ENCODE assay signal across 8 mouse cellular contexts in genomic region chr10:127290930-127291880, GRCm38 (mm10). TPM values are rescaled to one million over a fixed set of nuclear protein-coding genes. Genes with fewer than 3 reads are reported as not detected.
DNase-seq lines count a peak whose midpoint lies in the region; ATAC-seq and TF ChIP-seq lines count a peak whose summit lies in the region.

No protein-coding gene starts in this region.

- peak overlapping the region; percentile 92 for H3K4me2 ChIP-seq in hindbrain, embryonic 14.5 days (replicated peaks)
- peak overlapping the region; percentile 95 for H3K4me2 ChIP-seq in liver, embryonic 12.5 days
- H3K4me2 ChIP-seq in midbrain, postnatal 0 days (ENCODE audit: low read depth, low read length, poor library complexity, severe bottlenecking), result peak overlapping the region; percentile 80

- no peaks in the 10 kb centered on the region for H3K9me3 ChIP-seq in hindbrain, embryonic 14.5 days (ENCODE audit: control insufficient read depth, low read length)
- H3K9me3 ChIP-seq in liver, embryonic 12.5 days (replicated peaks), result no peaks in the 10 kb centered on the region
- H3K9me3 ChIP-seq in midbrain, postnatal 0 days (ENCODE audit: low read length), result no peaks in the 10 kb centered on the region

- peak overlapping the region; percentile 97 for H3K27ac ChIP-seq in hindbrain, embryonic 14.5 days
- H3K27ac ChIP-seq in liver, embryonic 12.5 days, result peak overlapping the region; percentile 98
- H3K27ac ChIP-seq in midbrain, postnatal 0 days (ENCODE audit: low read depth, low read length), result peak overlapping the region; percentile 95

- 2% methylated on average over 19 of the region's 19 CpGs for WGBS in hindbrain, embryonic 14.5 days
- 2% methylated on average over 19 of the region's 19 CpGs for WGBS in liver, embryonic 12.5 days (ENCODE audit: insufficient replicate concordance)
- WGBS in midbrain, postnatal 0 days, result 2% methylated on average over 19 of the region's 19 CpGs

- H3K9ac ChIP-seq in hindbrain, embryonic 14.5 days, result peak overlapping the region; percentile 63
- peak overlapping the region; percentile 87 for H3K9ac ChIP-seq in liver, embryonic 12.5 days
- peak overlapping the region; percentile 65 for H3K9ac ChIP-seq in midbrain, postnatal 0 days (replicated peaks; ENCODE audit: low read length, poor library complexity, severe bottlenecking)

- H3K4me3 ChIP-seq in hindbrain, embryonic 14.5 days (replicated peaks; ENCODE audit: low read length), result peak overlapping the region; percentile 78
- H3K4me3 ChIP-seq in liver, embryonic 12.5 days, result peak overlapping the region; percentile 80
- H3K4me3 ChIP-seq in midbrain, postnatal 0 days (ENCODE audit: low read depth, low read length), result peak overlapping the region; percentile 68

- peaks cover 44% of the 10 kb centered on the region for H3K4me1 ChIP-seq in hindbrain, embryonic 14.5 days (replicated peaks; ENCODE audit: control insufficient read depth, insufficient read depth, low read length)
- peaks cover 64% of the 10 kb centered on the region for H3K4me1 ChIP-seq in liver, embryonic 12.5 days
- peaks cover 17% of the 10 kb centered on the region for H3K4me1 ChIP-seq in midbrain, postnatal 0 days (ENCODE audit: insufficient read depth, low read length)

- TF ChIP-seq CTCF in midbrain, postnatal 0 days (IDR thresholded peaks at IDR 0.05), result no peak

- peak; percentile 44 for ATAC-seq in hindbrain, embryonic 14.5 days (ENCODE audit: low FRiP score)
- peak; percentile 38 for ATAC-seq in liver, embryonic 12.5 days
- ATAC-seq in midbrain, postnatal 0 days (ENCODE audit: low FRiP score), result peak; percentile 25

- peak; percentile 78 for DNase-seq in embryo, embryonic 10 days (ENCODE audit: low spot score)
- no peak for DNase-seq in embryo, embryonic 9.5 days (ENCODE audit: extremely low spot score)
- DNase-seq in adrenal gland, postnatal 14 days, result peak; percentile 78
- DNase-seq in fibroblast of lung, adult 2 months (ENCODE audit: low read depth), result peak; percentile 30
- DNase-seq in hindbrain, embryonic 14.5 days (ENCODE audit: low spot score), result peak; percentile 34
- DNase-seq in midbrain, postnatal 0 days (ENCODE audit: low spot score), result peak; percentile 53
- DNase-seq in thymus, postnatal 0 days (ENCODE audit: low spot score), result peak; percentile 62

- H3K36me3 ChIP-seq in hindbrain, embryonic 14.5 days (replicated peaks; ENCODE audit: control insufficient read depth, insufficient read depth), result peaks cover 41% of the 10 kb centered on the region
- peaks cover 57% of the 10 kb centered on the region for H3K36me3 ChIP-seq in liver, embryonic 12.5 days
- peaks cover 26% of the 10 kb centered on the region for H3K36me3 ChIP-seq in midbrain, postnatal 0 days (ENCODE audit: insufficient read depth, low read length)

- no peaks in the 10 kb centered on the region for H3K27me3 ChIP-seq in hindbrain, embryonic 14.5 days (ENCODE audit: control insufficient read depth, insufficient read depth, low read length)
- H3K27me3 ChIP-seq in liver, embryonic 12.5 days (replicated peaks), result no peaks in the 10 kb centered on the region
- no peaks in the 10 kb centered on the region for H3K27me3 ChIP-seq in midbrain, postnatal 0 days (ENCODE audit: insufficient read depth, low read length)

RNA-seq across cellular contexts. Expression of gene Mbd6, which starts 2.4 kb away (rescaled TPM):
- 47.9 and 54.0 TPM in 2 replicates for total RNA-seq in adrenal gland, postnatal 14 days (2021)
- polyA plus RNA-seq in hindbrain, embryonic 14.5 days (2014; fragmentation: Nextera tagmentation; extraction: Ambion mirVana), result 16.2 and 20.0 TPM in 2 replicates
- polyA plus RNA-seq in liver, embryonic 12.5 days (2016; fragmentation: Nextera tagmentation; extraction: Ambion mirVana), result 8.5 and 9.8 TPM in 2 replicates
- total RNA-seq in midbrain, postnatal 0 days (2014; rRNA removed), result 8.2 and 10.0 TPM in 2 replicates
- polyA plus RNA-seq in midbrain, postnatal 0 days (2015; fragmentation: Nextera tagmentation; extraction: Ambion mirVana), result 7.3 and 11.2 TPM in 2 replicates
- polyA plus RNA-seq in thymus, postnatal 0 days (2015; fragmentation: Nextera tagmentation; extraction: Ambion mirVana), result 10.3 and 13.8 TPM in 2 replicates

RNA-seq across cellular contexts. Expression of gene Mars, which starts 20.4 kb away (rescaled TPM):
- total RNA-seq in adrenal gland, postnatal 14 days (2021), result 81.9 and 98.4 TPM in 2 replicates
- polyA plus RNA-seq in hindbrain, embryonic 14.5 days (2014; fragmentation: Nextera tagmentation; extraction: Ambion mirVana), result 113 and 124 TPM in 2 replicates
- 192 and 193 TPM in 2 replicates for polyA plus RNA-seq in liver, embryonic 12.5 days (2016; fragmentation: Nextera tagmentation; extraction: Ambion mirVana)
- total RNA-seq in midbrain, postnatal 0 days (2014; rRNA removed), result 62.6 and 84.3 TPM in 2 replicates
- polyA plus RNA-seq in midbrain, postnatal 0 days (2015; fragmentation: Nextera tagmentation; extraction: Ambion mirVana), result 103 and 112 TPM in 2 replicates
- 110 and 122 TPM in 2 replicates for polyA plus RNA-seq in thymus, postnatal 0 days (2015; fragmentation: Nextera tagmentation; extraction: Ambion mirVana)

RNA-seq across cellular contexts. Expression of gene Dctn2, which starts 25.0 kb away (rescaled TPM):
- 142 and 153 TPM in 2 replicates for total RNA-seq in adrenal gland, postnatal 14 days (2021)
- polyA plus RNA-seq in hindbrain, embryonic 14.5 days (2014; fragmentation: Nextera tagmentation; extraction: Ambion mirVana), result 281 and 296 TPM in 2 replicates
- 95.5 and 96.1 TPM in 2 replicates for polyA plus RNA-seq in liver, embryonic 12.5 days (2016; fragmentation: Nextera tagmentation; extraction: Ambion mirVana)
- total RNA-seq in midbrain, postnatal 0 days (2014; rRNA removed), result 274 and 309 TPM in 2 replicates
- 318 and 345 TPM in 2 replicates for polyA plus RNA-seq in midbrain, postnatal 0 days (2015; fragmentation: Nextera tagmentation; extraction: Ambion mirVana)
- polyA plus RNA-seq in thymus, postnatal 0 days (2015; fragmentation: Nextera tagmentation; extraction: Ambion mirVana), result 129 and 138 TPM in 2 replicates

RNA-seq across cellular contexts. Expression of gene Kif5a, which starts 28.1 kb away (rescaled TPM):
- 7.6 and 11.5 TPM in 2 replicates for total RNA-seq in adrenal gland, postnatal 14 days (2021)
- 118 and 129 TPM in 2 replicates for polyA plus RNA-seq in hindbrain, embryonic 14.5 days (2014; fragmentation: Nextera tagmentation; extraction: Ambion mirVana)
- 0.08 and 0.12 TPM in 2 replicates for polyA plus RNA-seq in liver, embryonic 12.5 days (2016; fragmentation: Nextera tagmentation; extraction: Ambion mirVana)
- 244 and 249 TPM in 2 replicates for total RNA-seq in midbrain, postnatal 0 days (2014; rRNA removed)
- polyA plus RNA-seq in midbrain, postnatal 0 days (2015; fragmentation: Nextera tagmentation; extraction: Ambion mirVana), result 102 and 103 TPM in 2 replicates
- polyA plus RNA-seq in thymus, postnatal 0 days (2015; fragmentation: Nextera tagmentation; extraction: Ambion mirVana), result 0.13 and 0.32 TPM in 2 replicates

RNA-seq across cellular contexts. Expression of gene Arhgap9, which starts 30.6 kb away (rescaled TPM):
- total RNA-seq in adrenal gland, postnatal 14 days (2021), result 2.1 and 15.2 TPM in 2 replicates
- polyA plus RNA-seq in hindbrain, embryonic 14.5 days (2014; fragmentation: Nextera tagmentation; extraction: Ambion mirVana), result 0.88 and 1.1 TPM in 2 replicates
- 15.9 and 16.9 TPM in 2 replicates for polyA plus RNA-seq in liver, embryonic 12.5 days (2016; fragmentation: Nextera tagmentation; extraction: Ambion mirVana)
- total RNA-seq in midbrain, postnatal 0 days (2014; rRNA removed), result 0.24 and 1.2 TPM in 2 replicates
- polyA plus RNA-seq in midbrain, postnatal 0 days (2015; fragmentation: Nextera tagmentation; extraction: Ambion mirVana), result 0.91 and 1.0 TPM in 2 replicates
- polyA plus RNA-seq in thymus, postnatal 0 days (2015; fragmentation: Nextera tagmentation; extraction: Ambion mirVana), result 107 and 127 TPM in 2 replicates
